Mouse (Mus musculus): Measurements from ENCODE around the gene Rdx.

Rdx gene

DNA sequence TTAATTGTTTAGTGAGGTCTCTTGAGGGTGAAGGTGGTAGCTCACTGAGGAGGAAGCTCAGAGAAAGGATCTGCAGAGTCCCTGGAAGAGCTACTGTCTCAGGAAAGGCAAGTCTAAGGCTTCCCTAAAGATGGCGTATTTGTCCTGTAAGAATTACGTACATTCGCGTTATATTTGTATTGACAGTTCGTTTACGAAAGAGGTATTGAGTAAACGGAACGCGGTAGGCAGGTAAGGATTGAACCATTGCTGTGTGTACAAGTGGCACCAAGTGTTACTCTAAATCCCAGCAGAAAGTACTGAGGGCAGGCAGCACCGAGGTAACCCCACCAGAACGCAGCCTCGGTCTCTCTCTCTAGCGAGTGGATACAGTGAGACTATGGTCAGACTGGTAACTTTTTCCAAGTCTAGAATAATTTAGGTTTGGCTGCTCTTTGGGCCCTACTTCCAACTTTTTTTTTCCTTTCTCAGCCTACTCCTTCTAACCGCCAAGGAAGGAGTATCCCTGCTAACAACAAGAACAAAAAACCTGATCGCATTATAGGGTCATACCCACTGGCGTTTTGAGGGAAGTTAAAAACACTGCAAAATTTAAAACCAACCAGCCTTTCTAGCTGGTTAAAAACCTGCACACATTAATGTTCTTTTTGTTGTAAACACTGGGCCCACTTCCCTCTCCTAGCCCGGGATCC, at the start of gene Rdx:
Gene Rdx (plus strand): TSS at position 45 of the 692 bp plus-strand sequence.
- DNase-seq = peak; percentile 40 to 49

DNA sequence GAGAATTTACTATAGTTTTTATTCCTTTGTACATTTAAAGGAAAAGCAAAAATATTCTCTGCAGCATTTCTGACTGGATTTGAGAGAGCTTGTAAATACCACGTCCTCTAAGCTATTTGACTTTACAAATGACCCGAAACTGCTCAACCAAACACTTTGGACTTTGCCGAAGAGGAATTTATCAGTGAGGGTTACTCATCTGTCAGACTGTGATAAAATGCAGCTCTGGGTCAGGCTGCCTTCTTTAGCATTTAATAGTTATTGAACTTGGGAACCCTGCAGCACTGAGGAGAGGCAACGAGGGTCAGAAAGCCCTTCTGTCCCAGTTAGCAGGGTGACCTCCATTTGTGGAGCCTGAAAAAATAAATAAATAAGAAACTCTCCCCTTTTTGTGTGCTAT, 43.5 kb upstream of the Rdx start:
- DNase-seq = no peak

DNA sequence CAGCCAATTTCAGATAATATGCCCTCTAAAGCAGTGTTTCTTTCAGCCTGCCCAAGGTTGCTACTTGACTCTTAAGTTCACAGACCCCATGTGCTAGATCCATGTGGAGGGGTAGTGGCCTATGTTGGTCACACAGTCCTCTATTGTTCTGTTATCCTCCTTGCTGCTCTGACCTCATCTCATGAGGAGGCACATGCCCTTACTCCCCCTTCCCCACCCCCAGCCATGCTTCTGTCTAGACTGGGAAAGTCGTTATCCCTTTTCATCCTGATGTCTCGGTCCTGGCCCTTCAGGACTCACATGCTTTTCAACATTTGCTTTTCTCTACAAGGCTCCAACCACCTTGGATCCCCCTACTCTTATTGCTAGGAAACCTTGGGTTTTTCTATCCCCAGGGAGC, 39.6 kb upstream of the Rdx start:
- DNase-seq = no peak

DNA sequence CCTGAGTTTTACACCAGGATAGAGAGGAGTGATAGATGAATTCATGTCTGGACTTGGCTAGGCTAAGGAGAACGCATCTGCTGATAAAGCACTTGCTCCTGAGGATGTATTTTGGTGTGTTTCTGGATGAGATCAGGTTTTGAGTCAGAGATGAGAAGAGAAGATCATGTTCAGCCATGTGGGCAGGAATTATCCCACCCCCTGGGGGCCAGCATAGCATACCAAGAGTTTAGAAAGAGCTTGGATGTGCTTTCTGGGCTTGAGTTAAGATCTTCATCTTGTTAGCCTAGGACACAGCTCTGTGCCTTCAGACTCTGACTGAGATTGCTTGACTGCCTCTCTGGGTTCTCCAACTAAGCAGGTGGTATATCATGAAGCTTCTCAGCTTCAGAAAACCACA, 38.5 kb upstream of the Rdx start:
- no peak for DNase-seq

DNA sequence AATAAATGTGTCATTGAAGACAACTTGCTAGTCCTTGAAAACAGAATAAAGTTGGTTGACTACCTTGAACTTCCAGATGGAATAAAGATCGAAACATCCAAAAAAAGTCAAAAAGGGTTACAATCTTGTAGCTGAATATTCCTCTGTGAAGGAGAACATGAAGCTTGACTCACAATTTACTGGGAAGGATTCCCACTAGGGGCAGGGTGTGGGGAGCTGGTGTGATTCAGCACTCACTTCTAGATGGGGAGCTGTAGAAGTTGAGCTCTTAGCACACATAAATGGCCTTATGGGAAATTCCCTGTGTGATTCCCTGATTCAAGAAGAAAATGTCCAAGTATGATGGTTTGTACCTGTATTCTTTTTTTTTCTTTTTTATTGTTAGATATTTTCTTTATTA, 34.7 kb upstream of the Rdx start:
- DNase-seq = no peak

DNA sequence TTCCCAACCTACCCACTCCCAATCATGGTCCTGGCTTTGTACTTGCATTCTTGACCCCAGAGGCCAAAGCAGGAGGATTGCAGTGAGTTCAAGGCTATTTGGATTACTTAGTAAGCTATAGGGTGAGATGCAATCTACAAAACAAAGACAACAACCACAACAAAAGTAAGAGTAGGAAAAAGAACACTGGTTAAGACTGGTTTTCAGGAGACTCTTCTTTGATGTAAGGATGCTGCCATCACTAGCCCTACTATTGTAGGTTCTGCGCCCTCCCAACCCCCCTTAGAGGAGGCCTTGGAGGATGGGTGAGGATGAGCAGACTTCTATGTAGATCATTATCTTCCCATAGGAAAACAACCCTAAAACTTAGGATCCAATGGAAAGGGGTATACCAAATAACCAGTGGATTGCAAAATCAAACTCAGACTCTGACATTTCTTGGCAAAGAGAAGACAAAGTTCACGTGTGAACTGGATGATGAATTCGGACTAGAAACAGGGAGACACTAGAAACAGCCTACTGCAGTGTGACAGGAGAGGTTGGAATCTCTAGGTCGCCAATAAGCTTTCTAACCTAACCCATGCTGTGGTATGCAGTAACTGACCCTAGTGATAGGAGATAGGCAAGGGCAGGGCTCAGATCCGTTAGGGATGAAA, 34.1 kb upstream of the Rdx start:
- no peak for DNase-seq

DNA sequence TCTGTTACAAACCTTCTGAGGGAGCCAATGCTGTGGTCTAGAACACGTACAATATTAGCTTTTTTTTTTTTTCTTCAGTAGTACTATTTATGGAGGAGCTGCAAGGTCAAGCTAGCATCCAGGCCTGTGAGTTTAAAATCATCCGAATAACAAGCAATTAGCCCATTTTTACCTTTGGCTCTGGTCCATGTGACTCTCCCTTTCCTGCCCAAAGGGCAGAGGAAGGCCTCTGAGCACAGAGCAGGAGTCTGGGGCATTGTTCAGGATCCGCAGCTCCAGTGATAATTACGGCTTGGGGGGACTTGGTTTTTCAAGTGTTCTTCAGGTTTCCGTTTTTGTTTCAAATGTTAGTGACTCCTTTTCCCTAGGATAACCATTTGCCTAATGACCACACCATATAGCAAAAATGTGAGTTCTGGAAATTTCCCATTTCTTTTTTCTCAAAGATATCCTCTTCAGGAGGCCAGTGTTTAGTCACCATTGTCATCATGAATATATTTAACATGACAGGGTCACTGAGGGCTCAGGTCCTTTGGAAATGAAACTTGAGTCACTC, 33.0 kb upstream of the Rdx start:
- peak in 1 of 2 experiments; percentile 24 for DNase-seq

DNA sequence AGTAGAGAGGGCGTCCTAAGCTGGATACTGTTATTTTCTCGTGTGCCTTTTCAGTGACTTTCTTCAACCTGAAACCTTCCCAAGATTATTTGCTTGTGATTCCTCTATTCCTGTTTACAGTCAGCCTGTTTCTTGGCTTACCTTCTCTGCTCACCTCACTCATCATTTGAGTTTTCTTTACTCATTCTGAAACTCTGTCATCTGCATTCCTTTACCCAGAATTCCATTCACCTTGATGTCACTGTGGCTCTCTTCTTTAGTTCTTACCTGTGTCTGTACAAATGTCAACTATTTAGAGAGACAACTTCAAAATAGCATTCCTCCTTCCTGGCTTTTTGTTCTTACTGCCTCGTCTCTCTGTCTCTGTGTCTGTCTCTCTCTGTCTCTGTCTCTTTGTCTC, 29.9 kb upstream of the Rdx start:
- DNase-seq = no peak

DNA sequence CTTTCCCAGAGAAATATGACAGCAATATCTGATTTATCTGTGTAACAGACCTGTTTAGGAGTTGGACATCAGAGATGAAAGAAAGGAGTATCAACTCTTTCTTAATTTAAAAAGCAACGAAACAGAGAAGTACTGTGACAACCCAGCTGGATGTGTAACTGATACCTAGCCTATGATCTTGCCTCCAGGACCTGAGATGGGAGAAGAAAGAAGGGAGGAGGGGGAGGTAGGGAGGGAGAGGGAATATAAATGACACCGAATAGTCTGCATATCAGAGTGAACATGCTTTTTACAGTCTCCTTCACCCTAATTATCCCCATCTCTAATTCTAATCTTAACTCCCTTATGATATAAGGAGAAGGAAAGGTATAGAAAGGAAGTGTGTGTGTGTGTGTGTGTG, 29.1 kb upstream of the Rdx start:
- DNase-seq = no peak

DNA sequence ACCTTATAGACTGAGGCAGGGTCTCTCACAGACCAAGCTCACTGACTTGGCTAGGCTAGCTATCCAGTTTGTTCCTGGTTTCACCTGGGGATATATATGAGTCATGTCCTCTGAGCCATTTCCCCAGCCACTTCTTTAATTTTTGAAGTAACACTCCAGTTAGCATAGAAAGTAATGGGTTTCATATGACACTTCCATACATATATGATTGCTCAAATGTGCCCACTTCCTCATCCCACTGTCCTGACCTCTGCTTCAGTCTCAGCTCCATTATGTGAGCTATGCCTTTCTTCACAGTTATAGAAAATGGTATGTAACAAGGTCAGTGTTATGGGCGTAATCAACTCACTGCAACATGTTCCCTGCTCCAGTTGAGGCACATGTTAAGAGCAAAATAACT, 28.5 kb upstream of the Rdx start:
- no peak for DNase-seq

DNA sequence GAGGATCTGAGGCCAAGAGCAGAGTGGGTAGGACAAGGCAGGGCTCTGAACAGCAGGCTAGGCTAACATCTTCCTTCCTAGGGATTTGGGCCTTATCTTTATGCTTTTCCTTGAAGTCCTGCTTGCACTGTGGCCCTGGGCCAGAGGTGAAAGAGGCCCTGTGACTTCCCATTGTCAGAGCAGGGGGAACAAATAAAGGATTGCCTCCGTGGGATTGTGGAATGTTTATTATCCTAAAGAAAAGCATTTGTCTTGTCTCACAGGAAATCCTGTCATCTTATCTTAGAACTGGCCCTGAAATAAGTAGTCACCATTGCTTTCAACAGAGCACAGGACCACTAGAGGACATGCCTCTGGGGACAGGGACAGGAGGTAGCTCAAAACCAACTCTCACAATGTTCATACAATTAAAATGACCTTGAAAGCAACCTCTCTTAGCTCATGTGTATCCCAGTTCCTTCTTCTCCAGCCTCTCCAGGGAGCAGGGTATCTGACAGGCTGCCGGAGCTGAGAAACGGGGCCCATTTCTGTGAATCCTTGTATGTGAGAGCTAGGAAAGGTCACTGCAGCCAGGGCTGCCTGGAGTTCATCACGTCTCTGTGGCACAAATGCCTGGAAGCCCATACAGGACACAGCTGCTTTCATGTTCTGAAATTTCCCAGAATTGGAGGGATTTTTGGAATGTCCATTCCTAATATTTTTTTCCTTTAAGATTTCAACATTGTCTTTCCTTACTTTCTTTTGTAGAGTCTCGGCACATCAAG, 19.5 kb upstream of the Rdx start:
- peak; percentile 57 to 70 for DNase-seq

DNA sequence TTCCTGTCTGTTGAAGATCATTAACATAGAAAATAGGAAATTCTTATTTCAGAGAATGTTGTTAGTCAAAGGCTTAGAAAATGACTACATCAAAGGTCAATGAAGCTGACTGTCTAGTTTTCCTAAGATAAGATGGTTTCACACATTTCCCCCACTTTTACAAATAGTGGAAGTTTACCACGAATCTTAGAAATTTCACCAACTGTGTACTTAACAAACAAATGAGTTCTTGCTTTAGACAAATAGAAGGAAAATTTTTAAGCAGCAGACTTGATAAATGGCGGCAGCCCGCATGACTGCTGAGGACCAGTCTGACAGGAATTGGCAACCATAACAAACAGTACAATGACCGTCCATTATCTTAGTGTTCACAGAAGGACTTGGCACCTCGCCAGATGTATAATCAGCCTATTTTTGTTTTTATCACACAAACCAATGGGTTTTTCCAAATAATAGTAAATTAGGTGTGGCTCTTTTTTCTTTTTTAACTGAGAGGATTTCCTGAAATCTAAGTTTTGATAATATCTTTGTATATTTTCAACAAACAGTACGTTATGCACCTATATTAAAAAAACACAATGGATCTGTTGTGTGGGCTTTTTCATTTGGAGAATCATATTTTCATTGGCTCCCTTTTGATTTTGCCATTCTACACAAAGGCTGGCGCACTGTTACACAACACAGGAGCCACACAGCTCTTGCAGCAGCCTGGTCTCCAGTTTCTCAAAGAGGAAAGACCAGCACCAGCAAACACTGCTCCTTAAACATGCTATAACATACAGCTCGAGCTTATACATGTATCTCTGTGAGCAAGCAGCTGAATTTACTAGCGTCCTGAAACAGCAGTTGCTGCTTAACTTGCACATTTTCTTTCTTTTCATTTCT, 18.2 kb upstream of the Rdx start:
- DNase-seq = peak; percentile 26 to 44

DNA sequence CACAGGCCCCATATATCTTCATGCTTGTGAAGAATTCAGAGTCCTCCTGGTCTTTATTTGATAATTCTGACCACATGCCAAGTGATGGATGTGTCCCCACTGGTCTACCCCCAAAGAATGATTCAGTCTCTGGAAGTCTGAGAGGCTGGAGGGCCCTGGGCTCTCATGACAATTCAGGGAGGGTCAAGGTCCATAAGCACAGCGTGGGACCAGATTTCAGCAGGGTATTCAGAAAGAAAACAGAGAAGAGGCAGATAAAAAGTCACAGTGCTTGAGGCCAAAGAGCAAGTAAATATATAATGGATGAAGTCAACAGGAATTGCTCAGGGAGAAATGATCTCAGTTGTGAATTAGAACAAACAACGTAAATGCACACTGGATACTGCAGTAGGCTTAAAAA, 15.5 kb upstream of the Rdx start:
- peak in 1 of 2 experiments; percentile 11 for DNase-seq

DNA sequence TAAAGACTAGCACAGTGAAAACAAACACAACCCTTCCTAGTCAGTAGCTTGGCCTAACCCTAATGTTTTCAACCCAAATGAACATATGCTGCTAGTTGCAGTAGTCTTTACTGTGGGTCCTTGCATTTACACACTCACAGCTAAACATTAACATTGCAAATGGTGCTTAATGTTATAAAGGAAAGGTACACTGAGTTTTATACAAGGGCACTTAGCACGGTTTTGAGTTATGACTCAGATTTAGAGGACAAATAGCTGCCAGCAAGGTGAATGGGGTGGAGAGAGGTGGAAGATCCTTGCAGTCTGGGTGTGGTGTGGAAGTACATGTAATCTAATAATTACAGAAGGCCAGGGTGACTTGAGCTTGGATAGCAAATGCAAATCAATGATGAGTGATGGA, 9.5 kb upstream of the Rdx start:
- DNase-seq = no peak

DNA sequence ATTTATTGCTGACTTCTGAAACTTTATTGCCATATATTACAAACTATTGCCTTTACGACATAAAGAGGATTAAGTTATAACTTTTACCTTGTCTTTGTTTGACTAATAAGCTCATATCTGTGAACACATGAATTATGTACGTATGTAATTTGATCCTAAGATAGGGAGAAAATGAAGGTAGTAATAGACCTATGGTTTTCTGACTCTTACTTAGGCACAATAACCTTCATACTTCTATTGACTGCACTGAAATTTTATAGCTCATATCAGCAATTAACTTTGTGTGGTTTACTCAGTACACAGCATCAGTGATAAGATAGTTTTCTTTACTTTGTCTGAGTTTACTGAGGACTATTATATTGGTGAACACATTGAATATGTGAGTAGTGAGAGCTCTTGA, 5.3 kb upstream of the Rdx start:
- DNase-seq = no peak

DNA sequence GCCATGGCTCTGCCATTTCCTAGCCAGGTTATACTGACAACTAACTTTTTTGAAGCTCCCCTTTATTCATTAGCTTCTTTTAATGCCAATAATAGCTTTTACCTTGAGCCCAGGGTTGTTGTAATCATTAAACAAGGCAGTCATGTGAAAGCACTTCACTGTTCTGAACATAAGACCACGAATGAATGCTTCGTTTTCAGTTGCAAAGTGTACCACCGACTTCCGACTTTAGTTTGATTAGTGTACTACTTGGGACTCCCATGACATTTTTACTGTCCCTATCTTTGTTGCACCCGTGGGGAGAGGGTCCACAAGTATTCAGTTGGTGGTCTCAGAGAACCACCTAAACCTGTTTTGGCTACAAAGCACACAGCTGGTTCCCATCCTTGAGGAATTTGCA, 287 bp upstream of the Rdx start:
- DNase-seq = peak in 1 of 2 experiments; percentile 14

DNA sequence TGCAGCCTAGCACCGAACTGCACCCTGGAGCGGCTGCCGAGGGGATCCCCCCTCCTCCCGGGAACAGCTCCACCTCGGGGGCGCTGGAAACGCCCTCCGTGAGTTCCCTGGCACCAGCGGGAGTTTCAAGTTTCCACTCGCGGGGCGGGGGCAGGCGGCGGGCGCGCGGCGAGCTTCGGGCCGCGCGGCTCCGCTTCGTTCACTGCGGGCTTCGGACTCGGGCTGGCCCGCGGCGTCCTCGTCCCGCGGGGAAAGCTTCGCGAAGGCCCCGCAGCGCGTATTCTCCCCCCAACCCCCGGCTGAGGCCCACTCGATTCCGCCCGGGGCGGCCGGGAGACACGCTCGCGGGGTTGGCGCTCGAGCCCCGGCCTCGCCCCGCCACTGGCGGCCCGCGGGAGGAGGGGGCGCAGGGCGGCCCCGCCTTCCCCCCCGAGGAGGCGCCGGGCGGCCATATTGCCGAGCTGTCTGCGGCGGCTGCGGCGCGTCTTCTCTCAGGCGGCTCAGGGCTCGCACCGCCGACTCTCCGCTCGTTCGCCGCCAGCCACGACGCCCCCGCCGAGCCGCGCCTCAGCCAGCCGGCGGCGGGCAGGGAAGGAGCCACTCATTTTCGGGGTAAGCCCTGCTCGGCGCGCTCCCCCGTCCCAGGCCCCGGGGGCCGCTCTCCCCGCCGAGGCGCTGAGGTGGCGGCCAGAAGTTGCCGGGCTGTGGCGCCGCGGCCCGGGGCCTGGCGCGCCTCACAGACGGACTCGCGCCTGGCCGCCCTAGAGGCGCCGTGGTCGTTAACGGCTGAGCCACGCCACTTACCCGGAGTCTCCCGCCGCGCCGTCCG, 1.1 kb downstream of the Rdx start:
- peak; percentile 87 to 93 for DNase-seq

DNA sequence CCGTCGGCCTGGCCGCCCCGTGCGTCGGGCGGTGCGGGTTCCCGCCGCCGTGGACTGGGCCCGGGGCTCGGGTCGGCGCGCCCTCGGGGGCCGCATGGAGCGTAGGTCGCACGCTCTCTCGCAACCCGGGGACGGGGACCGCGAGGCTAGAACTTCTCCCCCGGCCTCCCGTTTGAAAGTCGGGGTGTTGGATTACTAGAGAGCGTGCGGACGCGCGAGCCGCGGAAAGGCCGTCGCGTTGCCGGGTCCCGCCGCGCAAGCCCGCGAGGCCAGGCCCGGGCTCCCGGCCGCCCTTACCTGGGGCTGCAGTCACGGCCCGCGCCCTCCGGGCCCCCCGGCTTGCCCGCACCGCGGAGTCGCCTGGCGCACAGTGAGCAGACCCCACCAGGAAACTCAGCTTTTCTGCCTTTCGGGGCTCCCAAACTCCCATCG, 1.7 kb downstream of the Rdx start:
- DNase-seq = peak; percentile 61 to 76

DNA sequence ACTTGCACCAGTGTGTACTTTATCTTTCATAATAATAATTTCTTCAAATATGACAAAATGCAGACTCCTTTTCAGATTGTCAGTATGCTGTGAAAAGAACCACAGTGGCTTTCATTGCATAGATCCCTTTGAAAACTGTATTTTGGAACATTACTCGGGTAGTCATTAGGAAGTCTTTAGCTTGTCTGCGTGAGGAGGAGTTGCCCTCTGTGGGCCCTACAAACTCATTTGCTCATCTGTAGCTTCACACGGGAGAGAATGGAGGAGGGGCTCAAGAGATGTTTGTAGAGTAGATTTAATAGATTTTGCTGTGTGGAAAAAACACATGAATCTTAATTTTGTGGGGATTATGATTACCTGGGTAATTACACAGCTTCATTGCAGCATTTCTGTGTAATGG, 2.6 kb downstream of the Rdx start:
- no peak for DNase-seq

DNA sequence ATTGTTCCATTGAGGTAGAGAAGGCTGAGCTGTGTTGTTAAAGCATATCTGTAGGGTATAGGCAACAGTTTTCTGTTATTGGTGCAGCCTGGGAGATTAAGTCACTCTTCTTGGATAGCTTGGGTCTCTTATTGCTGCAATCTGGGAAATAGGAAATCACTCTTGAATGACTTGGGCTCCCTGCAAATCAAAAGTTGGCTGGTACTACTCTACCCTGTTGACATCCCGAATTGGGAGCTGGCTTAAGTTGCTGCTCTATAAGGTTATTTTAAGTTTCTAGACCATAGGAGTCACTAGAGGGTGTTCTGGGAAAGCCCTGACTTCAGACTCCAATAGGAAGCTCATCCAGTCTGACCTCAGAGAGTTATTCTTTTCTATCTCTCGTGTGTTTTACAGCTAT, 3.4 kb downstream of the Rdx start:
- DNase-seq = no peak

DNA sequence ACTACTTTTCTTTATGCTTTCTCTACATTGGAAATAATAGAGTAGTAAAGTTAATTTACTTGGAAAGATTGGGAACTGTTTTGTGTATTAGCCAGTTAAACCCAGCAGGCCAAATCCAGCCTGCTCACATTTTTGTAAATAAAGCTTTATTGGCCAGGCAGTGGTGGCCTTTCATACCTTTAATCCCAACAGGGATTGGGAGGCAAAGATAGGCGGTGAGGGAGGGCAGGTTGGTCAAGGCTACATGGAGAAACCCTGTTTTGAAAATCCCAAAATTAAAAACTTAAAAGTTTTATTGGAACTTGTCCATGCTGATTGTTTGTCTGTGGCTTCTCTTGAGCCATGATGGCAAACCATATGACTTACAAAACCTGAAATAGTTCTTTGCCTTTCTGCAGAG, 5.2 kb downstream of the Rdx start:
- no peak for DNase-seq

DNA sequence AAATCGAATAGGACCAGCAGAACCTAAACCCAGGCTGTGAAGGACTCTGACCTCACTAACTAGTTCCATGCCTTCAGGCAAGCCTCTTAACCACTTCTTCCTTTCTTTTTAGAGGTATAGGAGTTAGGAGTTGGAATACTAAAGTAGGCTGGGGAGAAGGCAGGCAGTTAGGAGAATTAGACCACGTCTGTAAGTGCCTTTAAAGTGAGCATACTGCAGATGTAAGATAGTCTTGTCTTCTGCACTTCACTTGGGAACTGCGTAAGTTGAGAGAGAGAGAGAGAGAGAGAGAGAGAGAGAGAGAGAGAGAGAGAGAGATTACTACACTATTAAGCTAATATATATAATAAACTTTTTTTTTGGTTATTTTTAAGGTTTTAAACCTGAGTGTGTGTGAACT, 8.3 kb downstream of the Rdx start:
- no peak for DNase-seq

All from kidney, postnatal 4 days (tissue).